Mouse (Mus musculus) lung, embryonic 15.5 days (tissue): ENCODE measurements at regions not wholly inside any gene's neighbourhood (a gene's known extent, or its start where the extent isn't known, plus 50 kb on each side); places are given as distances from the start of the nearest gene placed in this dataset.

Source experiments
- ATAC-seq: fragments of 200-750 bp; cut with Nextera tagmentation; 2 replicates; pipeline ENCODE4 v1.8.0; 2017; ENCODE audit warnings: moderate number of reproducible peaks, borderline replicate concordance; ENCODE audit not compliant: low FRiP score, low TSS enrichment; ENCODE audit errors: extremely low read depth
- H3K27ac ChIP-seq: fragments of 300-500 bp; sonication (generic); 2 replicates; pipeline ENCODE4 v1.5.1; 2015; ENCODE audit warnings: moderate library complexity, mild to moderate bottlenecking, inconsistent platforms
- H3K27me3 ChIP-seq: fragments of 300-500 bp; sonication (generic); 2 replicates; pipeline ENCODE4 v1.6.1; 2015; ENCODE audit warnings: inconsistent platforms
- H3K36me3 ChIP-seq: fragments of 300-500 bp; sonication (generic); 2 replicates; pipeline ENCODE4 v1.6.1; 2015; ENCODE audit warnings: inconsistent platforms
- H3K4me1 ChIP-seq: fragments of 300-500 bp; sonication (generic); 2 replicates; pipeline ENCODE4 v1.6.1; 2015; ENCODE audit warnings: inconsistent platforms
- H3K4me2 ChIP-seq: fragments of 300-500 bp; sonication (generic); 2 replicates; pipeline ENCODE4 v1.6.1; 2015; ENCODE audit warnings: inconsistent platforms, mild to moderate bottlenecking, moderate library complexity
- H3K4me3 ChIP-seq: fragments of 300-500 bp; sonication (generic); 2 replicates; pipeline ENCODE4 v1.5.1; 2015; ENCODE audit warnings: mild to moderate bottlenecking, inconsistent platforms
- H3K9ac ChIP-seq: fragments of 300-500 bp; sonication (generic); 2 replicates; pipeline ENCODE4 v1.6.1; 2015; ENCODE audit warnings: inconsistent platforms
- H3K9me3 ChIP-seq: fragments of 300-500 bp; sonication (generic); 2 replicates; pipeline ENCODE4 v1.6.1; 2016; ENCODE audit warnings: inconsistent platforms
- WGBS: fragments of 180-500 bp; shearing (Covaris S2); methylation state at CpG from one replicate; pipeline ENCODE4 v1.1.7; 2015; 5-methylcytosine and 5-hydroxymethylcytosine counted together

DNA sequence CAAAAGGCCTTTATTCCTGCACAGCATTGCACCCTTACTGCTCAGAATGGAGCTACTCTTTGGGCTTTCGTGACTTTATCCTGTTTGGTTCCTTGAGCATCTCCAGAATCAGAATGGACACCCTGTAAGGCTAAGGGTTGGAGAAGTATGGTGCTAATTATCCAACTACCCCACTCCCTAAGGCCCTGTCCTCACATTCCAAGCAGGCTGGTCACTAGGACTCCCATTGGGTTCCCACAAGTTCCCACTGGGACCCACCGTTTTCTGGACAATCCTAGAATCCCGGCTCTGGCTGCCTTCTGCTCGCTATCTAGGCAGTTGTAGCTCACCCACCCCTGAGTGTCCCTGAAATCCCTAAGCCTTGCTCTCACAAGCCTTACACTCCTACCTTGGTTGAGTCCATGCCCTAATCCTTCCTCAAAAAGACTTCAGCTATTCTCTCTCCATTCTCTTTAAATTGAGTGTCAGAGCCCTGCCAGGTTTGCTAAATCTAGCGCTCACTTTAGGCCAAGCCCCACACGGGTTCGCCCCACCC, 146.1 kb downstream of the Efcab1 start:
- WGBS, result 25% methylated on average over 7 of the region's 7 CpGs
- H3K9ac ChIP-seq, result no peak overlapping the region
- no peaks in the 10 kb centered on the region for H3K27me3 ChIP-seq
- no peak overlapping the region for H3K4me3 ChIP-seq
- no peaks in the 10 kb centered on the region for H3K9me3 ChIP-seq
- no peak overlapping the region for H3K27ac ChIP-seq
- peak overlapping the region; percentile 37 for H3K4me2 ChIP-seq
- H3K4me1 ChIP-seq, result peaks cover 41% of the 10 kb centered on the region
- no peaks in the 10 kb centered on the region for H3K36me3 ChIP-seq
- no peak for ATAC-seq

DNA sequence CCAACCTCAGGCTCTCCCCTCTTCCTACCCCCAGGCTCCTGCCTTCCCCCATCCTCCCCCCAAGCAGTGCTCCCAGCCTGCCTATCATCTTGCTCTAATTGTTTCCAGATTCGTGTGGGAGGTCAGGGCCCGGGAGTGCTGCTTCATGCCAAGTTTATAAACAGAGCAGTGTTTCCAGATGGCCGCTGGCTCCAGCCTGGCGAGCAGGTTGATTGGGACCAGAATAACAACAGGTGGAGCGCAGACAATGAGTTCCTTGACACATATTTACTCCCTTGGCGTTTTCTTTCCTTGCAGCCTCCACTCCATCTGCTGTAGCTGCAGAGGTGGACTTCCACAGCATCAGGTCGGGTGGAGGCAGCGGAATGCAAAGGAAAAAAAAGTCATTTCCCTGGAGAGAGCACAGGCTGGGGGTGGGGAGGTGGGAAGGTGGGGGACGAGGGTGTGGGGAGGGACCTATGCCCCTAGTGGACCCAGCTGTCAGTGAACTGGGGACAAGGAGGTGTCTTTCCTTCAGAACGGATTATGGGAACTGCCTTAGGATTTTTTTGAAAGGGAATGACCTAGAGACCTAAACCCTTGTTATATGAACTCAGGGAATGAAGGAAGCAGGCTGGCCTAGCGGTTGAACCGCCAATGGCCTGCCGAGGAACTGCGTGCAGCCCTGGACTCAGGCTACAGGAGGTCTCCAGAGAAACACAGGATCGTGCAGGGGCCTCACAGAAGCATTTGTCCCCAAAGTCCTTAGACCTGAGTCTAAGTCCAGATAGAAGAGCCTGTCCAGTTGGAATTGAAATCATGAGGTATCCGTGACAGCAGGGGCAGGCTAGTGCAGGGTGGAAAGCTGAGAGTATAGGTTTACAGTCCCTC, 146.8 kb downstream of the Efcab1 start:
- H3K4me1 ChIP-seq, result peaks cover 41% of the 10 kb centered on the region
- H3K9ac ChIP-seq, result no peak overlapping the region
- peak overlapping the region; percentile 48; the same call in 1 of the 2 replicates for H3K27ac ChIP-seq
- no peaks in the 10 kb centered on the region for H3K27me3 ChIP-seq
- no peaks in the 10 kb centered on the region for H3K9me3 ChIP-seq
- H3K4me2 ChIP-seq, result peak overlapping the region; percentile 37
- whole genome bisulfite sequencing, result 6% methylated on average over 16 of the region's 16 CpGs
- no peak overlapping the region for H3K4me3 ChIP-seq
- H3K36me3 ChIP-seq, result no peaks in the 10 kb centered on the region
- peak; percentile 90 for ATAC-seq

DNA sequence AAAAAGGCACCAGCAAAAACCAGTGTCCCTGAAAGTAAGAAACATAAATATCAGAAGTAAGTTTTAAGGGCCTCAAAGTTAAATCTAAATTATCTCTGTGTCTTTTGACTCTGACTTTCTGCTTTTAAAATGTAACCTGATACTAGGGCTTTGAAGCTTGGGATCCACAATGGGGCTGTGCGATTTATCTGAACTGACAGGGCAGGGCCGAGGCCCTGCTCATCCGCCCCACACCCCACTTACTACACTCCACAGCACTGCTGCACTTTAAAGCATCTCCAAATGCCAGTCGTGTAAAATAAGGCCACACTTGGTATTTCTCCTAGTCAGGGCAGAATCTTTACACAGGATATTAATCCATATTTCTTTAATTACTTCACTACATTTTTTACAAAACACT, 147.4 kb downstream of the Efcab1 start:
- WGBS, result 19% methylated on average over 4 of the region's 4 CpGs
- Histone ChIP-seq H3K27ac (no peak overlapping the region), H3K4me1 (peaks cover 41% of the 10 kb centered on the region), H3K4me2 (no peak overlapping the region), H3K9me3 (no peaks in the 10 kb centered on the region), H3K36me3 (no peaks in the 10 kb centered on the region), H3K9ac (no peak overlapping the region), H3K4me3 (no peak overlapping the region), H3K27me3 (no peaks in the 10 kb centered on the region)
- no peak for ATAC-seq

DNA sequence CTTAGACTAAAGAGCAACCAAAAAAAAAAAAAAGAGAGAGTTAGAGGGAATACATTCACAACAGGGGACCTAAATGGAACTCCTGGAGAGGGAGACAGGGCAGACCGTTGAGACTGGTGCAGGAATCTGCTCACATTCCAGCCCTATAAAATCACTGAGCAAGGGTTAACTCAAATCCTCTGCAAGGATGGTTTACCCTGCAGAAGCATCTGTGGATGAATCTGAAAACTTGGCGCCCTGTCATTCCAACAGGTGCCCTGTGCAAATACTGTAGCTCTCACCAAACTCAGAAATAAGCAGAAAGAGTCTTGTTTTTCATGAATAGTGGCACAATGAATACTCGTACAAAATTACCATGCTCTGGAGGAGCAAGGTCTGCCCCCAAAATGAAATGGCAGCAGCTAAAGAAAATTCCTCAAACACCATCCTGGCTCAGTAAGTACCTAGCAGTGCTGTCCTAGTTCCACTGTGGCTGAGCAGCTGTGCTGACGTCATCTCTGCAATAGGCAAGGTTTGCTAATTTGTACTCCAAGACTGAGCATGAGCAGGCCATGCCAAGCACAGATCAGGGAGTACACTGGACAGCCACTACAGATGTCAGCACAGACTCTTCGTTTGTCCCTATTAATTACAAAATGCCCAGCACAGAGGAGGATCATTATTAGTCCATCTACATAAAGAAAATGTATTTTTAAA, 148.0 kb downstream of the Efcab1 start:
- ATAC-seq, result no peak
- Histone ChIP-seq H3K36me3 (no peaks in the 10 kb centered on the region), H3K4me3 (no peak overlapping the region), H3K27me3 (no peaks in the 10 kb centered on the region), H3K9me3 (no peaks in the 10 kb centered on the region), H3K27ac (no peak overlapping the region), H3K4me1 (peaks cover 41% of the 10 kb centered on the region), H3K9ac (no peak overlapping the region), H3K4me2 (no peak overlapping the region)
- 41% methylated on average over 5 of the region's 5 CpGs for WGBS

DNA sequence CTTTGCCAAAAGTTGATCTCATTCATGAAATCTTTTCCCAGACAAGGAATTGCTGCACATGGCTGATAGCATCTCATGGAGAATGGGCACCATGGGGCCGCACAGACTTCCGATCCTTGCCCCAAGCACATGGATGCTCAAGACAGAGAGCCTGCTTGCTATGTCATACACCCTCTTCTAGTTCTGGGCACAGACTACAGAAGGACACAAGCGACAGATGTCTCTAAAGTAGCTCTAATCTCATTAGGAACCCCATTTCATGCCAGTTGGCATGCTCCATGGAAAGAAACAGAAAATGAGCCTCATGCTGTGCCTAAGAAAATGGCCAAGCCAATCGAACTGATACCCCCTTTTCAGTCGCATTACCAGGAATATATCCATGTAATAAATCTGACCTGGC, 149.3 kb downstream of the Efcab1 start:
- H3K27ac ChIP-seq, result no peak overlapping the region
- H3K4me1 ChIP-seq, result peaks cover 41% of the 10 kb centered on the region
- WGBS, result 87% methylated on average over 5 of the region's 5 CpGs
- no peak overlapping the region for H3K9ac ChIP-seq
- H3K4me3 ChIP-seq, result no peak overlapping the region
- ATAC-seq, result no peak
- H3K4me2 ChIP-seq, result no peak overlapping the region
- no peaks in the 10 kb centered on the region for H3K27me3 ChIP-seq
- no peaks in the 10 kb centered on the region for H3K9me3 ChIP-seq
- H3K36me3 ChIP-seq, result no peaks in the 10 kb centered on the region

DNA sequence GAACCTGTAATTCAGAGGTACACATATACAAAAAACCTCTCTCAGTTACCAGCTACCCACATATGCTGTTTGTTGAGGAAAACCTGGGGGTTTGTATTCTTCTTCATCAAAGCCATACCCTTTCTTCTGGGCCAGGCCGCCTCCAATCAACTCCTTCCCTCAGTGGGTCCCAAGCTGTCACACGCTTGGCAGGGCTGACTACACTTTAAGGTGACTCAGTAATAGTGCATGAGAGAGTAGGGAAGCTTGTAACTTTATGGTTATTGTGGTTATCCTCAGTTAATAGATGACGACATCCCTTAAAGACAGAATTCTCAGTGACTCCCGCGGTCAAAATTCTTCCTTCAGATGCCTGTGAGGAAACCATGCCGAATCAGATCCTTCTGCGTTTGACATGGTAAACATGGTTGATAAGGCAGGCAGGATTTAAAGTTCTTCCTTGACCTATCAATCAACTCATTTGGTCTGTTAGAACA, 164.1 kb downstream of the Efcab1 start:
- WGBS, result 82% methylated on average over 7 of the region's 7 CpGs
- ATAC-seq, result no peak

DNA sequence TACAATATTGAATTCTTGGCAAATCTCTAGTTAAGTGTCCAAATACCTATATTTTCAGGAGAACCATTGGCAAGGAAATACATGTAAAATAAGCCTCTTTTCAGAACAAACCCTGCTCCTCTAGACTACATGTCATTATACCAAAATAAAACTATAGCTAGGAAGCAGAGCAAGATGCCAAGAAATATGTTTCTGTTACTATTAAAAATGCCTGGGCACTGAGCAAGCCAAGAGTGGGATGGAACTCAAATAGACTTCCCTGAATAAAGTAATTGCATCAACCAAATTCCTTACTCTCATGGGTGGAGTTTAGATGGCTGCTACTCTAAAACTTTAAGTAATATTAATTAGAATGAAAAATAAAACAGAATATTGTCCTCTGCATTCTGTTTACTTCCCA, 168.0 kb downstream of the Efcab1 start:
- no peaks in the 10 kb centered on the region for H3K27me3 ChIP-seq
- no peak overlapping the region for H3K4me2 ChIP-seq
- H3K9me3 ChIP-seq, result no peaks in the 10 kb centered on the region
- H3K36me3 ChIP-seq, result no peaks in the 10 kb centered on the region
- ATAC-seq, result no peak
- H3K9ac ChIP-seq, result no peak overlapping the region
- no peak overlapping the region for H3K27ac ChIP-seq
- no peak overlapping the region for H3K4me3 ChIP-seq
- H3K4me1 ChIP-seq, result 0 out of 2 replicates have a peak, but pooled peaks cover 3% of the 10 kb centered on the region

More for the DNA sequence above, 164.1 kb downstream of the Efcab1 start:
- H3K4me2 ChIP-seq, result no peak overlapping the region
- H3K9ac ChIP-seq, result no peak overlapping the region
- H3K9me3 ChIP-seq, result no peaks in the 10 kb centered on the region
- no peaks in the 10 kb centered on the region for H3K27me3 ChIP-seq
- 0 out of 2 replicates have a peak, but pooled peaks cover 3% of the 10 kb centered on the region for H3K4me1 ChIP-seq
- no peak overlapping the region for H3K4me3 ChIP-seq
- H3K27ac ChIP-seq, result no peak overlapping the region
- no peaks in the 10 kb centered on the region for H3K36me3 ChIP-seq

DNA sequence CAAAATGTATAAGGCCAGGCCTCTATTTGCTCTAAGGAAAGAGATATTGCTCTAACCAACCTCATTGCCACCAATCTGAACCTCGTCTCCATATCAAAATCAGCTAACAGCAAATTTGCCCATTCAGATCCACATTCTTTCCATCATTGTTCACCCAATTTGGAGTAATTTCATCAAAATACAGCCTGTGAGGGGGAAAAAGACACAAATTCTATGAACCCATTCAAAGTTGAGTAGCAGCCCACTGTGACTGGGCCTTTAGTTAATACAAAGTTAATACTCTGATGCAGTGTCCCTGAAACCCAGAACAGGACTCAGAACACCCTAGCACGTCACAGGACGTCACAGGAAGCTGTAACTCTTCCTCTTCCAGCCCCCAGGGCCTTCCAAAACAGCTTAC, 177.3 kb downstream of the Efcab1 start:
- Histone ChIP-seq H3K4me2 (0 out of 2 replicates have a peak overlapping the region, but pooled peaks have one; percentile 10), H3K36me3 (no peaks in the 10 kb centered on the region), H3K9ac (no peak overlapping the region), H3K9me3 (no peaks in the 10 kb centered on the region), H3K27ac (peak overlapping the region; percentile 94), H3K4me1 (peaks cover 17% of the 10 kb centered on the region), H3K27me3 (peaks cover 8% of the 10 kb centered on the region; the same call in 1 of the 2 replicates), H3K4me3 (no peak overlapping the region)
- ATAC-seq, result no peak
- 49% methylated on average over 3 of the region's 3 CpGs for WGBS

DNA sequence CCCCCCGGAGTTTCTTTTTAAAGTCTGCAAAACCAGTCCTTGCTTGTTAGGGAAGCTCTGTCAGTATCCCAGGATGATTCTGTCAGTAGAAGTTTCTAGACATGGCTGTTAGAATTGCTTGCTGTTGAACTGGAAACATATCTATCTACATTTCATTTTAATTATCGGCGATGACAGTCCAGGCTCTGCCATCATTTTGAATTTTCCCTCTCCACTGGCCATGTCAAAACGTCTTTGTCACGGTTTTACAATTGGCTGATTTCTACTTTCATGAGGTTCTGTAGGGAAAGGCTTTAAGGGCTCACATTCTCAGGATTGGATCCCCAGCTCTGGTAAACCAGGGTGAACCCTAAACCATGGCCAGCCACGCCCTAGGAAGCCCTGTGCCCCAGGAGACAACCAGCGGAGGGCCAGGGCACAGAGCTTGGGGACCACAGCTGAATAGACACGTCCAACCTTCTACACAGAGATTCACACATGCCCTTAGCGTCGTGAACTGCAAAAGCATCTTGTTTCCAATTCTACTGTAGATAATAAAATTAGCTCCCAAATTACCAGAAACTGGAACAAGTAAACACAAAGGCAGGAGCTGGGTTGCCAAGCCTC, 177.8 kb downstream of the Efcab1 start:
- H3K4me2 ChIP-seq, result peak overlapping the region; percentile 92
- peak; percentile 50; the same call in 1 of the 2 replicates for ATAC-seq
- no peak overlapping the region for H3K9ac ChIP-seq
- no peaks in the 10 kb centered on the region for H3K9me3 ChIP-seq
- H3K36me3 ChIP-seq, result no peaks in the 10 kb centered on the region
- peaks cover 8% of the 10 kb centered on the region; the same call in 1 of the 2 replicates for H3K27me3 ChIP-seq
- H3K27ac ChIP-seq, result peak overlapping the region; percentile 94
- peak overlapping the region; percentile 52 for H3K4me3 ChIP-seq
- H3K4me1 ChIP-seq, result peaks cover 17% of the 10 kb centered on the region
- 24% methylated on average over 10 of the region's 10 CpGs for WGBS

DNA sequence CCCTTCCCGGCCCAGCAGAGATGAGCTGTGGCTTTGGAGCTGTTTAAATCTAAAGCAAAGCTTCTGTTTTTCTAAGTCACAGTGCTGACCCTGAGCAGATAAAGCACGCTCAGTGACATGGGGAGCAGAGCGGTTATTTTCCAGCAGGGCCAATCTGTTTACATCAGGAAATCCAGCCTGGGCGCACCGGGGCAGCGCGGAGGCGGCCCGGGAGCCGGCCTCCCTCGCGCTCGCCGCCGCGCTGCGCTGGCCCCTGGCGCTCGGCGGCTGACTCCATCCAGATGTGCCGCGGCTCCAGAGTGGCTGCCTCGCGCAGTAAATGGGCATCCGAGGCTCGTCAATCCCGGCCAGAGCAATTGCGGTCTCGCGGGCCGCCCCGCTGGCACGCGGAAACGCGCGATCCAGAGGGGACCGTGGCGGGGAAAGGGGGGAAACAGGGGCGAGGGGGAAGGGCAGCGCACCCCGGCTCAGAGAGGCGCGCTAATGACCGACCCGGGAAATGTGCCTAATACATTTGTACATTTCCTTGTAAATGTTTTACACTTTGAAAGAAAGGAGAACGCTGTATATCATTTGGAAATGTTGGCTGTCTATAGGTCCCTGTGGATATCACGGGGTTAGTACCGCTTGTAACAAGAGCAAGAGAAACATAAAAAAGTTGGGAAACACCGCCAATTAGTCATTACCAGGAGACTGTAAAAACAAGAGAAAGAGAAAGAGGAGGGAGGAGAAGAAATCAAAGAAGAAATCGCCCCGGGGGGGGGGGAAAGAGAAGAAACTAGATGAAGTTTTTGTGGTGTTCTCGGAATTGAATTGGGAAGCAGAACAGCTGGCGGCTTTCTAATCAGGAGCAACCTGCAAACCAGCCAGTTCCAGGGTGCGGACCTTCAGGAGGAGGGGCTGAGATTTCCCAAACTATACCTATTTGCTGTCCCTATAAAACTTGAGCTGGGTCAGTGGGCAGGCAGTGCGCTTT, 178.6 kb downstream of the Efcab1 start:
- peak; percentile 89 for ATAC-seq
- H3K9me3 ChIP-seq, result no peaks in the 10 kb centered on the region
- under 1% methylated on average over 56 of the region's 56 CpGs for WGBS
- H3K9ac ChIP-seq, result peak overlapping the region; percentile 48
- peak overlapping the region; percentile 52 for H3K4me3 ChIP-seq
- H3K27me3 ChIP-seq, result peaks cover 8% of the 10 kb centered on the region; the same call in 1 of the 2 replicates
- peaks cover 17% of the 10 kb centered on the region for H3K4me1 ChIP-seq
- no peaks in the 10 kb centered on the region for H3K36me3 ChIP-seq
- peak overlapping the region; percentile 94 for H3K27ac ChIP-seq
- H3K4me2 ChIP-seq, result peak overlapping the region; percentile 92

DNA sequence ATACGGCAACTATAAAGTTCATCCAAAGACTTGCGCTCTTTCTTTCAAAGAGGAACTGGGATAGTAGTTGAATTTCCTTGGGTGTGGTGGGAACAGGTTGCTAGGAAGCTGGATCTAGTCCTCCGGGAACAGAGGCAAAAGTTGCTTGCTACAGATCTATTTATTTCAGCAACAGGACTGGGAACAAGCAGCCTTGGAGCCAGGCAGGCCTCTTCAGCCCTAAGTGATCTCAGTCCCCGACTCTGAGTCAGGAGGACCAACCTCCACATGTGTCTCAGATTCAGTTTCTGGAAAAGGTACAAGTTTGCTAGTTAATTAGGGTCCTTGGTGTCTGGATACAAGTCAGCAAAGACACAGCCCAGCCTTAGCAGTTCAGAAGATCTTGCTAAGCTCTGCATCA, 180.2 kb downstream of the Efcab1 start:
- 80% methylated on average over 4 of the region's 4 CpGs for WGBS
- H3K36me3 ChIP-seq, result no peaks in the 10 kb centered on the region
- H3K4me1 ChIP-seq, result peaks cover 17% of the 10 kb centered on the region
- no peak overlapping the region for H3K9ac ChIP-seq
- no peaks in the 10 kb centered on the region for H3K9me3 ChIP-seq
- no peak overlapping the region for H3K4me2 ChIP-seq
- peak overlapping the region; percentile 7; the same call in 1 of the 2 replicates for H3K27ac ChIP-seq
- peaks cover 8% of the 10 kb centered on the region; the same call in 1 of the 2 replicates for H3K27me3 ChIP-seq
- no peak for ATAC-seq
- H3K4me3 ChIP-seq, result no peak overlapping the region
